Mouse (Mus musculus) cortical plate, adult 2 months (tissue): Measurements from ENCODE around the gene Ubl7. TPM values are rescaled to one million over a fixed set of nuclear protein-coding genes. Genes with fewer than 3 reads are reported as not detected.

Source experiments
- H3K27ac ChIP-seq: fragments of 200-500 bp; 2 replicates; pipeline ENCODE4 v1.5.1; 2012; ENCODE audit warnings: low read length, control low read depth, inconsistent platforms; ENCODE audit not compliant: insufficient read depth
- H3K4me1 ChIP-seq: fragments of 200-500 bp; 2 replicates; pipeline ENCODE4 v1.6.1; 2011; ENCODE audit warnings: low read length; ENCODE audit not compliant: control insufficient read depth, insufficient read depth
- H3K4me3 ChIP-seq: fragments of 200-500 bp; 2 replicates; pipeline ENCODE4 v1.5.1; 2011; ENCODE audit warnings: mild to moderate bottlenecking, low read length, control low read depth; ENCODE audit not compliant: insufficient read depth
- CTCF ChIP-seq: fragments of 200-500 bp; IDR thresholded peaks from 2 replicates; pipeline ENCODE4 v1.5.1; 2011; ENCODE audit warnings: mild to moderate bottlenecking, control low read depth, low read length; ENCODE audit not compliant: insufficient read depth; ENCODE audit errors: extremely low read depth
- POLR2A ChIP-seq: fragments of 200-500 bp; IDR thresholded peaks from 2 replicates; pipeline ENCODE4 v1.6.1; 2011; ENCODE audit warnings: mild to moderate bottlenecking, low read length, control low read depth; ENCODE audit not compliant: insufficient read depth; ENCODE audit errors: extremely low read depth
- polyA plus RNA-seq: library from polyadenylated mRNA; depleted of rRNA; stranded (reverse); fragments of >200 nt; gene quantifications from 2 replicates; pipeline ENCODE4 v1.2.3, GENCODE M21; 2012

Gene Ubl7
- polyA plus RNA-seq, 1 experiment: 144 TPM

DNA sequence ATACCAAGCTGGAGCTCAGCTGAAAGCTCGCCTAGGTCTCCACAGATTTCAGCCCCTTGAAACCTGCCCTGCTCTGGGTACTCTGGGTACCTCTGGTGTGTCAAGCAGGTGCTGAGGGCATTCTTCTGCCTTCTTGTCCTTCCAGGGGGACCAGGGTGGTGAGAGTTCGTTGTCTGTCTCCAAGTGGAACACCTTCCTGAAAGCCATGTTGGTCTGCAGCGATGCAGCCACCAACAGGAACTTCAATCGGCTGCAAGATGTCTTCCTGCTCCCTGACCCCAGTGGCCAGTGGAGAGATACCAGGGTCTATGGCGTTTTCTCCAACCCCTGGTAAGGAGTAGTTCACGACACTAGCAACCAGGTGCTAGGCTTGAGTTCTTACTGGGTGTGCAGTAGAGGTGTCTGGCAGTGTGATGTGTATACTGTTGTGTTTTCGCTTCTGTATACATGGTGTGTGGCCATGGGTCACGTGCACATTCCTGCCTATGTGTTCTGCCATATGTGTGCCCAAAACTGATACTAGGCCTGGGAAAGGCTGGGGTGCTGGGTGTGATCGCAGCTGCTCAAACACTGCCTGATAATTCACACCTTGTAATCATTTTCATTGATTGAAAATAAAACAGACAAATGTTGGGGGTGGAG, 45.5 kb downstream of the Ubl7 start:
- no peak for TF ChIP-seq CTCF
- TF ChIP-seq POLR2A: no peak
- Histone ChIP-seq H3K27ac (no peak overlapping the region), H3K4me3 (no peak overlapping the region), H3K4me1 (peaks cover 11% of the 10 kb centered on the region; the same call in 1 of the 2 replicates)

DNA sequence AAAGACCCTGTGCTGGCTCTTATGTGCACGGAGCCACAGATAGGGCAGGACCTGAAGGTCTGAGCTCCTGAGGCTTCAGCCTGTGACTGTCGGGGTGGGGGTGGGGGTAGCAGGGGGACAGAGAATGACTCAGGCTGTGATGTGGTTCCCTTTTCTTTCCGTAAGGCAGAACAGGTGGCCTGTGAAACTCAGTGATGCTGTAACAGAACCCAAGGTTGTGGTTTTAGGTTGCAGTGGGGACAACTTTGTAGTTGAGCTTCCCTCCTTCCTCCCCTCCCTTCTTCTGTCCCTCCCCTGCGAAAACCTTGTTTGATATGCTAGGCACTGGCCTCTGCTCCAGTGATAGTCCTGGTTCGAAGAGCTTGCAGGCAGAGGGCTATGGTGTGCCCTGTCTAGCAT, 46.1 kb downstream of the Ubl7 start:
- no peak overlapping the region for H3K4me3 ChIP-seq
- peaks cover 11% of the 10 kb centered on the region; the same call in 1 of the 2 replicates for H3K4me1 ChIP-seq
- TF ChIP-seq POLR2A (no peak), CTCF (no peak)
- no peak overlapping the region for H3K27ac ChIP-seq

DNA sequence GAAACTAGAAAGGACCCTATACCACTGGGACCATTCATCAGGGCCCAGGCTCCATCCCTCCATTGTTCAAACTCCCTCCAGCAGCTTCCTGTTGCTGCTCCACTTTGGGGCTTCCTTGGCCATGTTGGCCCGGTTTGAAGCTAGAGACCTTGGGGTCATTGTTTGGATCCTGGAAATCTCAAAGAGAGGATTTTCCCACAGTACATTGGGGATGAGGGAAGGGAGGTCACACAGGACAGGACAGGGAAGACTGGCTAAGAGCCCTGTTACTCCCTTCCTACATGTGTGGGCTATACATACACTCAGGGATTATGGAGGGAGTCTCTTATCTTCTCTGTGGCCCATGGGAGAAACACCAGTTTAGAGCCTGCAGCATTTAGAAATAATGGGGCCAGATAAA, 47.8 kb downstream of the Ubl7 start:
- Histone ChIP-seq H3K4me3 (no peak overlapping the region), H3K4me1 (peaks cover 4% of the 10 kb centered on the region; the same call in 1 of the 2 replicates), H3K27ac (peak overlapping the region; percentile 31; the same call in 1 of the 2 replicates)
- TF ChIP-seq POLR2A (no peak), CTCF (no peak)

DNA sequence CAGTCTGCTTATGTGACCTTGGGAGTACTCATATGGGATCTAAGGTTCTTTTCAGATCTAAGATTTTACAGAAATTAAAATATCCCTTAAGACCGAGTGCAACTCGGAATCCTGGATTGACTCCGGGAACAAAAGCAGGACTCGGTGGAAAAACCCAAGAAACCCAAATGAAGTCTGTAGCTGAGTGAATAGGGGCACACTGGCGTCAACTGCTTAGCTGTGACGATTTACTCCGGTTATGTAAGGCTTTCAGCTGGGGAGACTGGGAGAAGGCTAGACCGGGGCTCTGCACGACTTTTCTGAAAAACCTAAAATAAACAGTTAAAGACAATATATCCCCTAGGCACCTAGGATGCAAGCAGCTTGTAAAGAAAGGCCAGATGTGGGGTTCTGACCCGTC, 48.6 kb downstream of the Ubl7 start:
- H3K4me3 ChIP-seq: no peak overlapping the region
- no peaks in the 10 kb centered on the region; the same call in 1 of the 2 replicates for H3K4me1 ChIP-seq
- TF ChIP-seq POLR2A (no peak), CTCF (no peak)
- H3K27ac ChIP-seq: peak overlapping the region; percentile 31; the same call in 1 of the 2 replicates

DNA sequence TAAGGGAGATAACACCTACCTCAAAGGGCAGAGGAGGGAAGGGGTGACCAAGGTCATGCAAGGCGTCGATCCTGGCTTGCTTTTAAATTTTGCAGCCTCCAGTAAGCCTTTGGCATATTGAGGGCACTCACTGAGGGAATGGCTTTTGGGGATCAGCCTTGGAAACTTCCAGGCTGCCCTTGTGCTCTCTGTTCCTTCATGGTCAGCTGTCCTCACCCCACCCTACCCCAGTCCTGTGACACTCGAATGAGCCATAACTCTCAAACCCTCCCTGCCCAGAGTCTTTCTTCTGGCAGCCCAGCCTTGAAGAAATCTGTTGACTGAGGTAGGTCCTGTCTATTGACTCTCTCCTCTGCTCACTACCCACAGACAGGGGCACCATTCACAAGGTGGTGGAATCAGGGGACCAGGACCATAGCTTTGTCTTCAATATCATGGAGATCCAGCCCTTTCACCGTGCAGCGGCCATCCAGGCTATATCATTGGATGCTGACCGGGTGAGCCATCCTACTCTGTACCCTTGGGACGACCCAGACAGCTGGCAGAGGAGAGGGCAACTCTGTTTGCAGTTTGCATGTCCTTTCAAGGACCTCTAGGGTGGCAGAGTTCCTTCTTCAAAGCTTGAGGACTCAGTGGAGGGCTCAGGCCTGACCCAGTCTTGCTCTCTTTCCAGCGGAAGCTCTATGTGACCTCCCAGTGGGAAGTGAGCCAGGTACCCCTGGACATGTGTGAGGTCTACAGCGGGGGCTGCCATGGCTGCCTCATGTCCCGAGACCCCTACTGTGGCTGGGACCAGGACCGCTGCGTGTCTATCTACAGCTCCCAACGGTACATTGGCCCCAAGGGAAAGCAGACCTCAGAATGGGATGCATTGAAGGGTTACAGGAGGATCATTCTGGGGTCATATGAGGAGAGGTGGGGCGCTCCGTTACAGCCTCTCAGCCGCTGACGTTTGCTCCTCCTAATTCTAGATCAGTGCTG, 49.4 kb downstream of the Ubl7 start:
- peak overlapping the region; percentile 31; the same call in 1 of the 2 replicates for H3K27ac ChIP-seq
- H3K4me1 ChIP-seq: peaks cover 4% of the 10 kb centered on the region; the same call in 1 of the 2 replicates
- TF ChIP-seq POLR2A (no peak), CTCF (no peak)
- H3K4me3 ChIP-seq: no peak overlapping the region

DNA sequence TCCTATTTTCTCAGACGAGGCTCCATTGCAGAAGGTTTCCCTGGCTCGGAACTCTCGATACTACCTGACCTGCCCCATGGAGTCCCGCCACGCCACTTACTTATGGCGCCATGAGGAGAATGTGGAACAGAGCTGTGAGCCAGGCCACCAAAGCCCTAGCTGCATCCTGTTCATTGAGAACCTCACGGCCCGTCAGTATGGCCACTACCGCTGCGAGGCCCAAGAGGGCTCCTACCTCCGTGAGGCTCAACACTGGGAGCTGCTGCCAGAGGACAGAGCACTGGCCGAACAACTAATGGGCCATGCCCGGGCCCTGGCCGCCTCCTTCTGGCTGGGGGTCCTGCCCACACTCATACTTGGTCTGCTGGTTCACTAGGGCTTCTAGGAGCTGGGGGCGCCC, 50.4 kb downstream of the Ubl7 start:
- peak overlapping the region; percentile 41; the same call in 1 of the 2 replicates for H3K27ac ChIP-seq
- TF ChIP-seq CTCF (no peak), POLR2A (no peak)
- no peak overlapping the region for H3K4me3 ChIP-seq
- H3K4me1 ChIP-seq: peaks cover 6% of the 10 kb centered on the region; the same call in 1 of the 2 replicates

DNA sequence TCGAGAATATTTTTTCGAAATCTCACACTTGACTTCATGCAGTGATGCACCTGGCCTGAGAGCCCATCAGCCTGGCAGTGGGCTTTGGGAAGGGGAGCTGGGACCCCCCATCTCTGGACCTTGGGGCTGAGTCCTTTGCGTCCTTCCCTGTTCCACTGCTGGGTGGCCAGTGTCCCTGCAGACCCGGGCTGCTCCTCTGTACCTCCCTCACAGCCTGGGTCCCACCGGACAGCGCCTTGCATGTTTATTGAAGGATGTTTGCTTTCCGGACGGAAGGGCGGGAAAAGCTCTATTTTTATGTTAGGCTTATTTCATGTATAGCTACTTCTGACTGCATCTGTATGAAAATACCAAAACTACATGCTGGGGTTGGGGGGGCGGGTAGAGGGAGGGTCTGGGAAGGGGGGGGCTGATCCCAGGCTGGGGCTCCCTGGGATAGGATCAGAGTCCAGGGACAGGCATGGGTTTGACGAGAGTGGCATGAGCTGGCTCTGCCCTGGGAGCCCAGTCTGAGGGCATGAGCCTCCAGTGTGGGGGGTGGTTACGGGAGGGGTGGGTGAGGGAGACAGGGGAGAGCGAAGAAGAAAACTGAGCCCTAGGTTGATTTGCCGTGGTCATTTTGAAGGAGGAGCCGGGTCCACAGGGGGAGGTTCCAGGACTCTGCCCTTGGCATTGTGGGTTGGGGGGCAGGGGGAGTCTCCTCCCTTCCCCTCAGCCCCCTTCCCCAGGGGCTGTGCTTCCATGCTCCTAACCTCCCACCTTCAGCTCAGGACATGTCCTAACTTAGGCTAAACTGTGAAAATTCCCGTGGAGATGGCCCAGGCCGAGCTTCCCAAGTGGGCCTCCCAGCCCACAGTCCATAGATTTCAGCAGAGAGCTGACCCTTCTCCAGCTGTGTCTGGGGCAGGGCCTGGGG, 51.3 kb downstream of the Ubl7 start:
- TF ChIP-seq CTCF: no peak
- no peak for TF ChIP-seq POLR2A
- Histone ChIP-seq H3K27ac (peak overlapping the region; percentile 41; the same call in 1 of the 2 replicates), H3K4me3 (no peak overlapping the region), H3K4me1 (peaks cover 7% of the 10 kb centered on the region; the same call in 1 of the 2 replicates)

DNA sequence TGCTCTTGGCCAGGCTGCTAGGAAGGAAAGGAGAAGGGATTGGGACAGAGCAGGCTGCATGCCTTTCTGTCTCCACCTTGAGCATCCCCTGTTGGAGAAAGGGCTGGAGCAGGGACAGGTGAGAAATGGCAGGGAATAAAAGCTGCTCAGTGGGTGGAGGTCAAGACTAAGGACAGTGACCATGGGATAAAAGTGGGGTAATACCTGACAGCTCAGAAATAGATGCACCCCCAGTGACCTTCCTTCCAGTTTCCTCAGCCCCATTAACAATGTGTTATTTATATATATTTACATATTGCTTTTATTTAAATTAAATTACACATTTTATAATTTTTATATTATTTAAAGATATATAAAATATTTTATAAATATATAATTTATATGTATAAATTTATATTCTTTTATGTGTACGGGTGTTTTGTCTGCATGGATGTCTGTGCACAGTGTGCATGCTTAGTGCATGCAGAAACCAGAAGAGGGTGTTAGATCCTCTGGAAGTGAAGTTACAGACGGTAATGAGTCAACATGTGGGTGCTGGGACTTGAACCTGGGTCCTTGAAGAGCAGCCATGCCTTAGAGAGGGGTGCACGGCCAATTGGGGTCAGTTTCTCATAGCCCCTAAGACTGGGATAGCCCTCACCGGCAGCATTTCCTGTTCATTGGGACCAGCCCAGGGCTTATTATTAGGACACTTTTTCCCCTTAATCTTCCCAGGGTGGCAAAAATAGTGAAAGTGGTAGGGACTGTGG, 52.6 kb downstream of the Ubl7 start:
- no peak for TF ChIP-seq POLR2A
- TF ChIP-seq CTCF: no peak
- Histone ChIP-seq H3K27ac (no peak overlapping the region), H3K4me3 (no peak overlapping the region)

More for the DNA sequence above, 52.6 kb downstream of the Ubl7 start:
- peaks cover 14% of the 10 kb centered on the region; the same call in 1 of the 2 replicates for H3K4me1 ChIP-seq
